Mouse (Mus musculus) olfactory bulb, adult 2 months (tissue): ENCODE measurements at regions not wholly inside any gene's neighbourhood (a gene's known extent, or its start where the extent isn't known, plus 50 kb on each side); places are given as distances from the start of the nearest gene placed in this dataset.

Experiments
- H3K27ac ChIP-seq: fragments of 200-500 bp; 2 replicates; pipeline ENCODE4 v1.5.1; 2012; ENCODE audit warnings: low read depth, low read length; ENCODE audit not compliant: insufficient read depth
- H3K4me1 ChIP-seq: fragments of 200-500 bp; 2 replicates; pipeline ENCODE4 v1.6.1; 2012; ENCODE audit warnings: low read length; ENCODE audit not compliant: control insufficient read depth, insufficient read depth
- H3K4me3 ChIP-seq: fragments of 200-500 bp; 2 replicates; pipeline ENCODE4 v1.5.1; 2012; ENCODE audit warnings: mild to moderate bottlenecking, low read depth, low read length, moderate library complexity; ENCODE audit not compliant: insufficient read depth
- CTCF ChIP-seq: fragments of 200-500 bp; IDR thresholded peaks from 2 replicates; pipeline ENCODE4 v1.5.1; 2012; ENCODE audit warnings: low read depth, mild to moderate bottlenecking, low read length, moderate library complexity; ENCODE audit not compliant: insufficient read depth
- POLR2A ChIP-seq: fragments of 200-500 bp; IDR thresholded peaks from 2 replicates; pipeline ENCODE4 v1.6.1; 2012; ENCODE audit warnings: mild to moderate bottlenecking, low read depth, low read length, moderate library complexity; ENCODE audit not compliant: insufficient read depth
- WGBS: fragments of 180-500 bp; shearing (Covaris S2); methylation state at CpG from one replicate; pipeline ENCODE4 v1.1.7; 2018; 5-methylcytosine and 5-hydroxymethylcytosine counted together

GRCm38 (mm10) chr4:62873986-62874385, 91.4 kb upstream of the Zfp618 start:
- Histone ChIP-seq H3K4me3 (no peak overlapping the region), H3K4me1 (peaks cover 25% of the 10 kb centered on the region), H3K27ac (no peak overlapping the region)
- no peak for TF ChIP-seq POLR2A
- no peak for TF ChIP-seq CTCF
- WGBS, result 10% methylated on average over 12 of the region's 12 CpGs

GRCm38 (mm10) chr4:62878063-62878462, 87.3 kb upstream of the Zfp618 start:
- Histone ChIP-seq H3K4me1 (peaks cover 8% of the 10 kb centered on the region), H3K4me3 (no peak overlapping the region), H3K27ac (no peak overlapping the region)
- 82% methylated on average over 7 of the region's 7 CpGs for WGBS
- TF ChIP-seq CTCF (no peak), POLR2A (no peak)

GRCm38 (mm10) chr4:62878927-62879326, 86.4 kb upstream of the Zfp618 start:
- TF ChIP-seq CTCF, result no peak
- Histone ChIP-seq H3K4me3 (no peak overlapping the region), H3K4me1 (peaks cover 3% of the 10 kb centered on the region), H3K27ac (no peak overlapping the region)
- WGBS, result 82% methylated on average over 3 of the region's 3 CpGs

- WGBS, result 77% methylated on average over 11 of the region's 11 CpGs
- Histone ChIP-seq H3K4me3 (no peak overlapping the region), H3K4me1 (no peaks in the 10 kb centered on the region), H3K27ac (no peak overlapping the region)
- TF ChIP-seq POLR2A (no peak), CTCF (no peak)
These were observed 83.5 kb upstream of the Zfp618 start for GRCm38 (mm10) chr4:62881824-62882223.

GRCm38 (mm10) chr4:62882276-62882675, 83.1 kb upstream of the Zfp618 start:
- Histone ChIP-seq H3K4me3 (no peak overlapping the region), H3K4me1 (no peaks in the 10 kb centered on the region), H3K27ac (no peak overlapping the region)
- TF ChIP-seq POLR2A (no peak), CTCF (no peak)
- 61% methylated on average over 8 of the region's 8 CpGs for WGBS

DNA sequence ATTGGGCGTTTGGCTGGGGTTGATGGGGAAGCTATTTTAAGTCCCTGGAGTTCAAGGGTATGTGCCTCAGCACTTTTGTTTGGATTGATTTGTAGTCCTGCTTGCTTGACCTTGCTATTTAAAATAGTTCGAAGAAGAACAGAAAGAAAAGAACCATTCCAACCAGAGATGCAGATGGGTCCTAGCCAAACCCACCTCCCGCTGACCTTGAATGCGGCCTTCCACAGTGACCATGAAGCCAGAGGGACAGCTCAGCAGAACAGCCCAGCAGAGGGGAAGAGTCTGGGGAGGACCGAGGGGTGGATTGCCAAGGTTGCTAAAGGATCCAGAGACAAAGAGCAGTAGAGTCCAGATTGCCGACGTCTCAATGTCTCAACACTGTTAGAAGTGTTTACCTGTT, 76.6 kb upstream of the Zfp618 start:
- H3K4me1 ChIP-seq, result no peaks in the 10 kb centered on the region
- TF ChIP-seq POLR2A, result no peak
- H3K27ac ChIP-seq, result no peak overlapping the region
- no peak overlapping the region for H3K4me3 ChIP-seq
- WGBS, result 89% methylated on average over 7 of the region's 7 CpGs

GRCm38 (mm10) chr4:62889708-62890107, 75.7 kb upstream of the Zfp618 start:
- Histone ChIP-seq H3K4me1 (no peaks in the 10 kb centered on the region), H3K4me3 (no peak overlapping the region), H3K27ac (no peak overlapping the region)
- TF ChIP-seq POLR2A, result no peak
- 0 out of 2 replicates have a peak, but pooled peaks have one; percentile 15 for TF ChIP-seq CTCF
- WGBS, result 46% methylated on average over 4 of the region's 4 CpGs

DNA sequence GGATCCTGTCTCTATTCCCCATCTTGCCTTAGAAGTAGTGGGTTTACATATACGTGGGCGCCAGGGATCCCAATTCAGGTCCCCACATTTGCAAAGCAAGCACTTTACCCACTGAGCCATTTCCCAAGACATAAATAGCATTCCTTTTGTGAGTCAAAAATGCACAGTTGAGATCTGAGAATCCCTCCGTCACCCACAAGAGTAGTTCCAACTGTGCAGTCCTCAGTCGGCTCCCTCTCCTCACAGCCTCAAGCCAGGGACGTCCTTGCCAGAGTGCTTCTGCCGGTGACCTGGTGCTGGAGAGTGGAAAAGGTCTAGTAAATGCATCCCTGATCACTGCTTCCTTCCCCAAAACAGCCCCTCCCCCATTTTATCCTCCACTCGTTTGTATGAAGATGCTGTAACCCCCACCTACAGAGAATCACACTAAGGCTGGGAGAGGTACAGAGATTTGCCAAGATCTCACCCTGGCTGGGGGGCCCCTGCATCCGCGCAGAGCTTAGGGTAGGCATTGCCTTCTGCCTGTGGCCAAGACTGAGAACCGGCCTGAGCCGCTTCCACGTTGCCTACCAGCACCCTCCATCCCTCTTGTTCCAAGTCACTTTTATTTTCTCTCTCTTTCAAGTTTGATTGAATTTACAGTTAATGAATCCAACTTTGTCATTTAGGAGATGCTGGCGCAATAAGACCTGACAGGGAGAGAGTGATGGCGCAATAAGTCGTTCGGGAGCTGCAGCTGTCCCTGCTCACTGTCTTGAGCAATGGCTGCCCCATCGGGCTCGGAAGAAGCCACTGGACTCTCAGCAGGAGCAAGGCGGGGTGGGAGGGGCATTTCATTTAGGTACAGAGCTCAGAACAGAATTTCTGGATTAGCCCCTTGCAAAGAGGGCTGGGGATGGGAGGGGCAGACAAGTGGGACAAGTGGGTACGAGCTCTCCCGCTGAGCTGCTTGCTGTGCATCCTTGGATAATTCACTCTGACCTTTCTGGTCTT, 74.5 kb upstream of the Zfp618 start:
- H3K4me1 ChIP-seq, result no peaks in the 10 kb centered on the region
- no peak overlapping the region for H3K4me3 ChIP-seq
- no peak for TF ChIP-seq CTCF
- no peak for TF ChIP-seq POLR2A
- WGBS, result 45% methylated on average over 21 of the region's 21 CpGs
- no peak overlapping the region for H3K27ac ChIP-seq

DNA sequence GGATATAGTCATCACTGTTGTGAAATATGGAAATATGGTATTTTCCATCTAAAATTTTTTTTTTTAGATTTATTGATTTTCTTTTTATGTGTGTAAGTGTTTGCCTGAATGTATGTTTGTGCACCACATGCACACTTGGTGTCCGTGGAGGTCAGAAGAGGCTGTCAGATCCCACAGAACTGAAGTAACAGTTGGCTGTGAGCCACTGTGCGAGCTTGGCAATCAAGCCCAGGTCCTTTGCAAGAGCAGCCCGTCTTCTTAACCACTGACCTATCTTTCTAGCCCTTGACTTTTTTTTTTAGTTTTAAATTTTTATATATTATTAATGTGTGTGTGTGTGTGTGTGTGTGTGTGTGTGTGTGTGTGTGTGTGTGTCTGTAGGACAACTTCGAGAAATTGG, 52.5 kb upstream of the Zfp618 start:
- Histone ChIP-seq H3K27ac (no peak overlapping the region), H3K4me3 (no peak overlapping the region), H3K4me1 (no peaks in the 10 kb centered on the region)
- 68% methylated on average over 4 of the region's 4 CpGs for WGBS
- no peak for TF ChIP-seq POLR2A
- no peak for TF ChIP-seq CTCF
